Mouse (Mus musculus) heart, adult 11 months (tissue): ENCODE measurements at regions not wholly inside any gene's neighbourhood (a gene's known extent, or its start where the extent isn't known, plus 50 kb on each side); places are given as distances from the start of the nearest gene placed in this dataset.
A peak's percentile ranks its signal among the peaks of the same experiment; 100 is the strongest.
"Not testable (repeated sequence)": the region's sequence is repeated elsewhere in the genome, so short reads cannot be mapped to it uniquely, and the experiment has no call there.

Experiments used
- DNase-seq: peaks from one replicate; pipeline ENCODE4 v3.0.0; 2022

DNA sequence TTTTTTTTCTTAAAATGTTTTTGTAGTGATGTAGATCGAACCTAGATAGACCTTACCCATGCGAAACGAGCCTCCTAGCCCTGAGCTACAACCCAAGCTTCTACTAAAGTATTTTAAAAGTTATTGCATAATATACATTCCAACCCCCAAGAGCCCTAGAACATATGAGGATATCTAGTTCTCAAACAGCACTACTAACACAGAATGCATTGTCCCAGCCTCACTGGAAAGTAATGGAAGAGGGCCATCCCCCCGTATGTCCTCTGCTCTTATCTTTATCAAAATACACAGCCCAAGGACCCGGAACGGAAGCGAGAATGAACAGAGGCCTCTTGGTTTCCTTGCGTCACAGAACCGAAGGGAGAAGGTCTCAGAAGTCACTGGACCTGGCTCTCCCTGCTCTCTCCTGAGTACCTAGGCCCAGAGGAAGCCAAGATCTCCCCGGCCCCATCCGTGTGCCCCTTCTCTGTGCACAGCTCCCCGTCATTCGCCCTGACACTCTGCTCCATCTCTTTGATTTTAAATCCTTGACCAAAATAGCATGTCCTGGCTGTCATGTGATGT, 165.0 kb upstream of the Pkdcc start:
- DNase-seq = no peak

DNA sequence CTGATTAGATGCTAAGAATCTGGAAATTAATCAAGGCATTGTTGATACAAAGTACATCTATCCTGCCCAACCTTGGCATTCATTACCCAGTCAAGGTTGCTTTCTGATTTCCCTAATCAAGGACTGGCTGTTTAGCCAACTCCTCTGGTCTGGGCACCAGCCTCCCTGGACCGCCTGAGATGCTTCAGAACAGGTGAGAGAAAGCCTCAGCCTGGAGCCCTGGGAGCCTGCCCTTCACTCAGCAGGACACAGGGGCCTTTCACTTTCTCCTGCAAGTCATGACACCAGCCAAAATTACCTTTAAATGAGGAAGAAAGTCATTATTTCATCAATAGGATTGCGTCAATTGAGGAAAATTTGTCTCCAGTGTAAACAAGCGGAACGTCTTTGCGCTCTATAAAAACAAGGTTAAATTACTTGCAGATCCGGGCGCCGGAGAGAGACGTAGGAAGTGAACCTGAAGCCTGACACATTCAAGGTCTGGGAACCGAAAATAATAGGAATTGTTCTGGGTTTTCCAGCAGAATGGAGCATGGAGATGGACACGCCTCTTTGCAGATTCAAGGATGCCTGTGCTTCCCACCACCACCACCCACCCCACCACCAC, 164.4 kb upstream of the Pkdcc start:
- no peak for DNase-seq

DNA sequence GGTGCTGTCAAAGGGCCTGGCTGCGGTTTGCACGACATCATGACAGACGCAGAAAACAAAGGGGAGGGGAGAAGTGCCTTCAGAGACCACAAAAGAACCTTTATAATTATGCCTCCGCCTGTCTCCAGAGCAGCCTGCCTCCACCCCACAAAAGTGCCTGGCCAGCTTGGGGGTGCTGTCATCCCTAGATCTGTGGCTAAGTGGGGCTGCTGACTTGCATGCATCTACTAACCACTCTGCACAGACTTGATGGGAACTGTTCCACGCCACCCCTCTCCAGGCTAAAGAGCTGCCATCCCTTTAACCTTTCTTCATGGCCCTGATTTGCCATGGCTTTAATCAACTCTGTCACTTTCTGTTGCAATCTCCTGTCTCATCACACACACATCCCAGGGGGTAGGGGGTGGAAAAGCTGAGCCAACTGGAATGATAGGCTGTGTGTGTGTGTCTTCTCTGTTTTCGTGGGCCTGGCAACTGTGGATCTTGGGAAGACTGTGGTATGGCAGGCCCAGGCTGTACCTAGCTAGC, 162.4 kb upstream of the Pkdcc start:
- DNase-seq = no peak

DNA sequence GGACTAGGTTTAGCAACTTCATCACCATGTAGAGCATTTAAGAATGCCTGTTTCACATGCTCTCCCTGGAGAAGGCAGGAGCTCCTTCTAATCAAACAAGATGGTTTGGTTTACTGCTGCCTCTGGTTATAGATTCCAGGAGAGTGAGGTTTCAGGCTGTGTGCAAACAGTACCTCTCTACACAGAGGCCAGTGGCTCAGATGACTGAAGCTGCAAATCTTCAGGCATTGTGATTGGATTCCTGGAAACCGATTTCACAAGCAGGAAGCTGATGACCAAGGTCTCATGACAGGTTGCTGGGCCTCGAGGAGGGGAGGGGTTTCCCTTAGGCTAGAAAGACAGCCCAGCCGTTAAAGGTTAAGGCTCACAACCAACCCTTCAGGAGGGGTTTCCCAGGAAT, 157.3 kb upstream of the Pkdcc start:
- DNase-seq = no peak

DNA sequence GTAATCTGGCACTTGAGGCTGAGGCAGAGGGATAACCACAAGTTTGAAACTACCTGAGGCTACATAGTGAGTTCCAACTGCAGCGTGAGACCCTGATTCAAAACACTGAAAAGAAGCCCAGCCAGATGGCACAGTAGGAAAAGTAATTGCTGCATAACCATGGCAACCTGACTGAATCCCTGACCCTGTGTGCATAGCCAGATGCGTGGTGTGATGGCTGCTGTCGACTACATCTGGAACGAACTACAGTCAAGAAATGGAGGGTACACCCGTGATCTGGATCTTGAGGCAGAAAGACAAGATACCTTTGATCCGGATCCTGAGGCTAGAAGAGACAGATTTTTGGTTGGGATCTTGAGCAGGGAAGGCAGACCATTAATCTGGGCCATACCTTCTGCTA, 153.2 kb upstream of the Pkdcc start:
- DNase-seq = no peak

DNA sequence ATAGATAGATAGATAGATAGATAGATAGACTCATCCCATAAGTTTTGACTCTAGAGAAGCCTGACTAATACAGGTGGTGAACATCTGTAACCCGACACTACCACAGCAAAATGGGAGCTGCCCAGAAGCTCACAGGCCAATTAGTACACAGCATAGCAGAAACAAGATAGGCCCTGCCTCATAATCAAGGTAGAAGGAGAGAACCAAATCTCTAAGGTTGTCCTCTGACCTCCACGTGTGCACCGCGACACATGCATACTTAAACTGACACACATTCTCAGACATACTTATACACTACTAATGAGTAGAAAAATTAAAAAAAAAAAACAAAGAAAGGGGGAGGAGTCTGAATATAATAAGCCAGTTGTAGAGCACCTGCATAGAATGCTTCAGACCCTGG, 151.2 kb upstream of the Pkdcc start:
- no peak for DNase-seq

DNA sequence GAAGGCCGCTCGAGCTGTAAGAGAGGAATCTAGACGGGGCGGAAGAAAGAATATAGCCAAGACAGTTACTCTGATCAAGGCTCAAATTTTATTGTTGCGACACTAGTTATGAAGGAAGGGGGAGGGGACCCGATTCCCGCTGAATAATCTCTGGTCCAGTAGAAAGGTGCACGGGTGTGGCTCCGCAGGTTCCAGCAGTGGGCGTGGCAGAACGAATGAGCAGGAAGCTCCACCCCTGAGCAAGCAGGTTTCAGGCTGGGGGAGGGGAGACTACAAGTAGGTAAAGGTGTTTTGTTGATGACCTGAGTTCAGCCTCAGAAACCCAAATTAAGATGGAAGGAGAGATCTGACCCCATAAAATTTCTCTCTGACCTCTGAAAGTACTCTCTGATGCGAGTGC, 150.7 kb upstream of the Pkdcc start:
- DNase-seq = not testable (repeated sequence)

DNA sequence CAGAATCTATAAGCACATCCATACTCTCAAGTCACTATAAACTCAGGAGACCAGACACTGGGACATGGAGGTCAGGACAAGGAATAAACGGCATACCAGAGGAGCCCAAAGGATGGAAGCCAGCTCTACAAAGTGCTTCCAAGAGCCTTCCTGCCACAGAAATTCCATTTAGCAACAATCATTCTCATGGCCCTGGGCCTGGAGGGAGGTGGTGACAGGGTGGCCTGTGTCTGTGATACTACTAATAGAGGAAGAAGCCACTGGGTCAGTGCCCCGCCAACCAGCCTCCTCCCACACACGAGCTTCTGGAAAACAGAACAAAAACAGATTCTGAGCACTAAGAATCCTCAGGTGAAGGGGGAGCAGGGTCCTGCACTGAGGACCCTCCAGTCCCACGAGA, 145.8 kb upstream of the Pkdcc start:
- peak; percentile 95 for DNase-seq

DNA sequence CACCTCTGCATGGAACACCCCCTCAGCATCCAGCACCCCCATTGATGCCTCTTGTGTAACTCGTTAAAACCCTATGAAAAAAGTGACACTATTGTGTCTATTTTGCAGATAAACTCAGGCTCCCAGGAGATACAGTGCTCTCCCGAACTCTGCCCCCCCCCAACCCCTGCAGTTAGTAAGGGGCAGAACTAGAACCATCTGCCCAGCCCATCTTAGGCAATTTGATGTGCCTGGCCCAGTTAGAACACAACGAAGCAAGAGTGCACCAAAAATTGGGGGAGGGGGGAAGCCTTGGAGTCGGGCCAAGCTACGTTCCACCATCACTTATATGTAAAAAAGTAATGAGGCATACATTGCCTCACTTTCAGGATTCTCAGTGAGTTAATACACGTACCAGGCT, 143.3 kb upstream of the Pkdcc start:
- DNase-seq = no peak

DNA sequence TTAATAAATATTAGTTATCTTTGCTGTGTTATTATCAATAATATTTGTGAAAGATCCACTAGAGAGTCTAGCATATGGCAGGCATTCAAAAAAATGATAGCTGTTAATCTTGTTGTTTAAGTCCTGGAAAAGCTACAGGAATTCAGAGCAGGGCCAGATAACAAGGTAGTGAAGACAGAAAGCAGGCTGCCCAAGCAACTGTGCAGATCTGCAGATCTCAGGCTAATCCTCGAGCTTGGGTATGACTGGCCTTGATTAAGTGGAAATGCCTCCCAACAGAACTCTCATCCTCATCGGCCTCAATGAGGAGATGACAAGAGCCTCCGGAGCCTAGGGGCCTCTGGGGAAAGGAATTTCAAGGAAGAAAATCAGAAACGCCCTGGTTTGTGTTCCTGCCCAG, 142.9 kb upstream of the Pkdcc start:
- DNase-seq = no peak

DNA sequence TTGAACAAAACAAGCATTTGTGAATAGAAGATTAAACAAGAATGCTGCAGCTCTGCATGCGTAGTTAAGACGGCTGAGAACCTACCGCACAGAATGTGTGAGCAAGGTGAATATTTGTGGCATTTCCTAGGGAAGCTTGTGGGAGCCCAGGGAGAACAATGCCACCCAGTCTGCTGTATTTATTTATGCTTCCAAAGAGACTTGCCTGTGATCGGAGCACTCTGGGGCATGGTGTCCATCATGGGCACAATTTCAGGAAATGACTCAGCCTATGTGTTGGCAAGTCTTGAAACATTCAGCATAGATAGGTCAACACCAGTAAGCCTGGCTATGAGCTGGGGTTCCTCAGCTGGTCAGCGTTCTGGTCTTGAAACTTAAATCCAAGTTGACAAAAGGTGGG, 140.2 kb upstream of the Pkdcc start:
- no peak for DNase-seq

DNA sequence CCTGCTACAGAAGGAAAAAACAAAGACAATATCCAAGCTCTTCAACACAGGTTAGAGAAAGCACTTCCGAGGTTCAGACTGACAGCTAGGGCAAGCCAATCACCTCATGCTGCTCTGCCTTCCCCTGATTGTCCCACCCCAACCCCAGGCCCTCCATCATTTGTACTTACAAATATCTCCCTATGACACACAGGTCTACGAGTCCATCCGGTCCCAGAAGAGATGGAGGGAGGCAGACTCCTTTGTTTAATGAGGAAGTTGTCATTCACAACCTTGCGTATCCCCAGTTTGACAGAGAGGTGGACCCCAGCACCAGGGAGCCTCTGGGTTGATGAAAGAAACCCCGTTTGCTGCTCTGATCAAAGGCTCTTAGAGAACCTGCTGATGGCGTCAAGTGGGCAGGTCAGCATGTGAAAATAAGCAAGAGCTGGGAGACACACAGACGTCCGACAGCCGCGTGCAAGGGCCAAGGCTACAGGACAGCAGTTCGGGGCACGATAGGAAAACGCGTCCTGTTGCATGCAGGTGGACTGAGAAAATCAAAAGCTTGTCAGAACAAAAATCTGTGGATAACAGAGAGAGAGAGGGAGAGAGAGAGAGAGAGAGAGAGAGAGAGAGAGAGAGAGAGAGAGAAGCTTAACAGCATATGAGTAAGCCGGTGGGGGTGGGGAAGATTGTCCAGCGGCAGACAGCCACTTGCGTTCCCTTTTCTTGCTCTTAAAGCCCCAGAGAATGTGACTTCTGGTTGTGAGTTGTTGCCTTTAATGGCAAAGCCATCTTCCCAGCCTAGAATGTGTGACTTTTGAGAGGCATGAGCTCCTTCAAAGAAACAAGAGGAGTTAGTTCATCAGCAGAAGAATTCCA, 137.1 kb upstream of the Pkdcc start:
- no peak for DNase-seq

DNA sequence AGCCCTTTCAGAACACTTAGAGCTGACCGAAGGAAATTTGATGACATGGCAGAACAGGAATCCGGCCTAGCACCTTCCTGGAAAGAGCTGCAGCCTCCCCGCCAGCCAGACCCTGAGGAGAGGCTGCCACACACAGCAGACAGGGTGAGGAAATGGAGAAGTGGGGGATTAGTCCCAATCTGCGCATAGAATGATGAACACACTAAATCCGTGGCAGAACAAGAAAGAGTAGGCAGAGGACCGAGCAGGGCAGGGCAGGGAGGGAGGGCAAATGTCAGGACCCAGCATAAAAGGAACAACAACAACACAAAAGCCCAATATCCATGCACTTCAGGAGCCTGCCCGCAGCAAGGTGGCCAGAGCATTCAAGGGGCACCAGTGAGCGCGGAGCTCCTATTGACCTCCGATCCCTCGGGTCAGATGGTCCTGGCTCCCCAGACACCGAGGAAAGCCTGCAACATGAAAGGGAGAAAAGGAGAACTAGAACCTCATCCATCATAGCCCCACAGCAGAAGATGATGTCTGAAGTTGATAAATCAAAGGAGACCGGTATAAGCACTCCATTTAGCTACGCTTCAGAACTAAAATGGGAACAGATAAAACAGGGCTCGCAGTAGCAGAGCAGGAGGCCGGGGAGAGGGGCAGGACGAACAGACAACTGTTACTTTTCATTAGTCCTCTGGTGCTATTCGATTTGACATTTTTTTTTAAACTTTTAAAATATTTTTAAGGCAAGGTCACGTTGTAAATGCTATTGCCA, 136.3 kb upstream of the Pkdcc start:
- DNase-seq = no peak

DNA sequence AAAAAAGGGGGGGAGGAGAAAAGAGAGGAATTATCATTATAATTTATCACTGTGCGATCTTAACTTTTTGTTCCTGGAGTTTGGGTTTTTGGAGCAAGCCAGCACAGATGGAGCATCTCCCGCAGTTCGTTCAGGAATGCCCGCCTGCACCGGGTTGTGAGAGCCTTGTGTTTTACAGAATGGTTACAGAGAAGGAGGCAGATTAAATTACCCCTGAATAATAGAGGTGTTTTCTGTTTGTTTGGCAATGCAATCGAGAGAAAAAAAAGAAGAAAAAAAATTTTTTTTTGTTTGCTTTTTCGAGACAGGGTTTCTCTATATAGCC, 135.8 kb upstream of the Pkdcc start:
- no peak for DNase-seq

DNA sequence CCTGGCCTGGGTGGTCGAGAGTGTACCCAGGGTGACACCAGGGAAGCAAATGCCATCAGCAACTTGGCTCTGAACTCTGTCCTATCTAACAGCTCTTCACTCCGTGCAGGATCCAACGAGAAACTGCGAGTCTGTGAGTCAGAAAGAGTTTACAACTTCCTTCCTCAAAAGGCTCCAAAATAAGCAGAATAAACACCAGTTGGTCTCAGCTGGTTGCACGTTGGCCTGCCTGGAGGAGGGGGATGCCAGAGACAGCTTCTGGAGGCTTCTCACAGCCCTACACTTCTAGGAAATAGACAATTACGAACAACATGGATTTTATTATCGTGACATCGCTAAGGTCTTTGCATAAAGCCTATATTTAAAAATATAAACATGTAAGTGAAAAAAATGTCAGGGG, 133.4 kb upstream of the Pkdcc start:
- DNase-seq = no peak

DNA sequence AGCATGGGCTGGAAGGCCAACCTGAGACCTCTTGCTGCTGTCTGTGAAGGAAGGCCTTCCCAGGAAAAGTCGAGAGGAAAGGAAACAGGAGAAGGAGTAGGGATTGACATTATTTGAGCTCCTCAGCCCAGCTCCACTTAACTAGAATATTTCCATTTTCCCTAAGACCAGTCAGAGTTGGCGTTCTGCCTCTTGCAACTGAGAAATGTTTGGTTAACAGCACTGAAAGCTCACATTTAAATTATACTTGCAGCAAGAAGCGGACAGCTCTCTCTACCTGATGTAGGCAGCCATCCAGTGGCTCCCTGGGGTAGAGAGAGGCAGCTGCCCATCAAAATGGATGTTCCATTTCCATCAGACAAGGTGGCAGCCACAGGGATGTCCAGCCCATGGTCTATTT, 131.6 kb upstream of the Pkdcc start:
- no peak for DNase-seq

DNA sequence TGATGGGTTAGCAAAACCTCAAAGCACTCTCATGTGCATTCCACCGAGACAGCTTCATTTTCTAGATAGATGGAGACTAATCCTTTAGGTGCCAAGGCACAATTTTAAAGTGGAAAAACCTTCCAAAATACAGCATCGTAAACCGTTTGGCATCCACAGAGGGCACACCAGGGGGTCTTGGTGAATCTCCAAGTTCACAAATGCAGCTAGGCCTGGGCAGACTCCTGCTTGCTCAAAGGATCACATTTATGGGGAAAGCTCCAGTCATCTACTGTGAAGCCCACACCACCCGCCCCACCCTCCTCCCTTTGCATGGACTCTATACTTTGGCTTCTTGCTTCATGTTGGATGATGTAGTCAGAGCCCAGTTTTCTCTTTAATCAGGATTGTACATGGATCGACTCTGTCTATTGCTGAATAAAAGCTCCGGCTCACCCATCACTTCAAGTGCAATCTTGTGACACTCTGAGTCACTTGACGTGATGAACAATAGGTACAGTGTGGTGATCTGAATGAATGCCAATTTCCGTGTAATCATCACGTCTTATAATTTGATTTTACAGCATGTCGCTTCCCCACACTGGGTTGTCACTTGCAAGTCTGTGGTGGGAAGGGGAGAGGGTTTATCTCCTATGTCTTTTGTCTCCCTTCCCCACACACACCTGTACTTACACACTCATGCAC, 129.2 kb upstream of the Pkdcc start:
- no peak for DNase-seq

DNA sequence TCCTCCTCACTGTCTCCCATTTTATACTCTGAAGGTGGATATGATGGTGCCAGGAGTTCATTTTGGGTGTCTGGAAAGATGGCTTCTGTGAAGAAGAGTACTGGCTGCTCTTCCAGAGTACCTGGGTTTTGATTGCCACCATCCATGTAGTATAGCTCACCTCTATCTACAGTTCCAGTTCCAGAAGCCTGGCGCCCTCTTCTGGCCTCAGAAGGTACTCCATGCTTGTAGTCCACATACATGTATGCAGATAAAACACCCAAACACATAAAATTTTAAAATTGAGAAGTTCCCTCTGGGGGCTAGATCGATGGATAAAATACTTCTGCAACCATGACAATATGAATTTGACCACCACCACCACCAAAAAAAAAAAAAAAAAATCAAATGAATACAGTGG, 128.4 kb upstream of the Pkdcc start:
- DNase-seq = no peak

DNA sequence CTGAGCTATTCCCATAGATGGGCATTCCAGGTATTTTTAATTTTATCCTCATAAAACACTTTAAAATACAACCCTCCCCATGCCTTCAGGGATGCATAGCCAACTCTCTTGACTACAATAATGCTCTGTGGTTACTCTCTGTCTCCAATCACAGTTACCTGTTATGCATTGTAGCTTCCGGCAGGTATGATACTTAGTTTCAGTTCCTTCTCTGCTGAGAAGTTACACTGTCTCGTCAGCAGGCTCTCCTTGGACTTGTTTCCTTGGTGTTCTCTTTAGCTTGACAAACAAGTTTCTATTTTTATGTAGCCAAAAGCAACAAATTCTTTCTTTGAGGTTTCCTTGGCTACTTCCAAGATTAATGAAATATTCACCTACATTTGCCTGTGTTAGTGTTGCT, 126.6 kb upstream of the Pkdcc start:
- DNase-seq = no peak

DNA sequence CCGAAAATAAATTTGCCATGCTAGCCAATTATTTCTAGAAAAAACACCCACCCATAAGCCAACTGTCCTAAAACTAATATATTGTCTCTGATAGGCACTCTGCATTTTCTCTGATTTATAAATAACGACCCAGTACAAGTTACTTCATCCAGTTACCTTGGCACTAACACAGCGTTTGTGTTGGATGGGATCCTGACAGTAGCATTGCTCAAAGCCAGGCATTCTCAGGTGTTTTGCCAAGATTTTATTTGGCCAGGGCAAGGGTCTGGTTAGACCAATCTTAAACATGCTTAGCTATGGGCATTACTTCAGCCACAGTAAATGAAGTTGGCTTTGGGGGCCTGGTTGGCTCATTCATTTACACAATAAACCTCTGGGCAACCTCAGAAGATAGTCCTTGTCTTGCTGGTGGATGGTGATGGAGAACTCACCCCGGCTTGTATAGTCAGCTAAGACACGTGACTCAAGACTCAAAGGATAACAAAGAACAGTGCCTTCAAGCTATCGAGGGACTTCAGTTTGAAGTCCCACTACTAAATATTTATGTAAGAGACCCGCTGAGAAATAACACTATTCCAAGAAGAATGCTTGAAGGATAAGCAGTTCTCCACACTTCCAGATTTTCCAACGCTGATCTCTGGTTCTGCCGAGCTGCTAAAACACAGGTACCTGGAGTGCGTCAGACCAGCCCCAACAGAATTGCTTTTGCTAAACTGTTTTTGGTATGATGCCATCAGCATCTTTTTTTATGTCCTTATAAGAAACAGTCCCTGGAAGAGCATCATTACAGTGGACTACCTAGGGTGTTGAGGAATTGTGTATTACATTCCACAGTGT, 125.0 kb upstream of the Pkdcc start:
- peak; percentile 90 for DNase-seq

DNA sequence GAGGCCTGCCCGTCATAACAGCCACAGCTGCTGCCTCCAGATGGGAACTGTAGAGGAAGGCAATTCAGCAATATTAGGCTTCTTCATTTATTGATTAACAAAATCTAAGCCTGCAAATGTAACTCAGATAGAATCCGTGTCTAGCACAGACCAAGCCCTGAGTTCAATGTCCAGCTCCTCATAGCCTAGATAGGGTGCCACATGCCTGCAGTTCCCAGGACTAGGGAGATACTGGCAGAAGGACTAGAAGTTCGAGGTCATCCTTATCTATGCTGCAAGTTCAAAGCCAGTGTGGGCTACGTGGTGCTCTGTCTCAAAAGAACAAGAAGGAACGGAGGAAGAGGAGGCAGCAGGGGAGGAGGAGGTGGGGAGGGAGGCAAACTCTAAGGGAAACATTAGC, 121.2 kb upstream of the Pkdcc start:
- DNase-seq = no peak

DNA sequence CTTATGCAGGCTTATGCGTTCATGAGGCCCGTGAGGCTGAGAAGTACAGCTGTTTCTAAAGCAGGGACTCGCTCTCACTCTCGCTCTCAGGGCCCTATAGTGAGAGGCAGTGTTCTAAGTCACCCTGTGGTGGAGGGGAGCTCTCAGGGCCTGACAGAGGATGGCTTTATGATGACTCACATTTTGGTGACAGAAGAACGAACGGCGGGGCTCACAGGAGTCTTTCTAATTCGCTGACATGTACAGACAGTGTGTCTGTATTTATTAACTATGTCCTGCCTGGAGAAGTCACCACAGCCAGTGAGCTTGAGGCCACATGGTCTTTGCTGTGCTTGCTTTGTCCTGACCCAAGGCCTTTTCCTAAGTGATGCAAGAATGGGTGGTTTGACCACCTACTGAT, 118.6 kb upstream of the Pkdcc start:
- DNase-seq = no peak
